Mouse (Mus musculus) hindbrain, embryonic 14.5 days (tissue): ENCODE results near the gene Ccdc69. TPM values are rescaled to one million over a fixed set of nuclear protein-coding genes. Genes with fewer than 3 reads are reported as not detected.

ENCODE experiments used
- ATAC-seq: fragments of 200-750 bp; cut with Nextera tagmentation; 2 replicates; pipeline ENCODE4 v1.8.0; 2017; ENCODE audit warnings: moderate number of reproducible peaks, mild to moderate bottlenecking, moderate TSS enrichment, moderate library complexity; ENCODE audit not compliant: low FRiP score
- DNase-seq: peaks from one replicate; pipeline ENCODE4 v3.0.0-alpha.2; 2015; ENCODE audit warnings: low spot score
- H3K27ac ChIP-seq: fragments of 300-500 bp; sonication (generic); 2 replicates; pipeline ENCODE4 v1.5.1; 2014; ENCODE audit warnings: mild to moderate bottlenecking, moderate library complexity
- H3K27me3 ChIP-seq: fragments of 300-500 bp; sonication (generic); 2 replicates; pipeline ENCODE4 v1.6.1; 2014; ENCODE audit warnings: mild to moderate bottlenecking, low read length, mixed read lengths; ENCODE audit not compliant: control insufficient read depth, insufficient read depth
- H3K36me3 ChIP-seq: fragments of 300-500 bp; sonication (generic); replicated peaks from 2 replicates; pipeline ENCODE4 v1.6.1; 2014; ENCODE audit not compliant: control insufficient read depth, insufficient read depth
- H3K4me1 ChIP-seq: fragments of 300-500 bp; sonication (generic); replicated peaks from 2 replicates; pipeline ENCODE4 v1.6.1; 2014; ENCODE audit warnings: antibody characterized with exemption, low read length, mixed read lengths; ENCODE audit not compliant: control insufficient read depth, insufficient read depth
- H3K4me2 ChIP-seq: fragments of 300-500 bp; sonication (generic); replicated peaks from 2 replicates; pipeline ENCODE4 v1.6.1; 2014; ENCODE audit warnings: mild to moderate bottlenecking, moderate library complexity
- H3K4me3 ChIP-seq: fragments of 300-500 bp; sonication (generic); replicated peaks from 2 replicates; pipeline ENCODE4 v1.5.1; 2014; ENCODE audit warnings: mild to moderate bottlenecking, low read length
- H3K9ac ChIP-seq: fragments of 300-500 bp; sonication (generic); 2 replicates; pipeline ENCODE4 v1.6.1; 2014
- H3K9me3 ChIP-seq: fragments of 300-500 bp; sonication (generic); 2 replicates; pipeline ENCODE4 v1.6.1; 2016; ENCODE audit warnings: low read length; ENCODE audit not compliant: control insufficient read depth
- WGBS: fragments of 180-500 bp; shearing (Covaris S2); extraction: QIAGEN DNeasy Blood & Tissue Kit; methylation state at CpG from one replicate; pipeline ENCODE4 v1.1.7; 2014; 5-methylcytosine and 5-hydroxymethylcytosine counted together
- polyA plus RNA-seq: library from polyadenylated mRNA; unstranded; fragments of >200 nt; fragmentation: Nextera tagmentation; extraction: Ambion mirVana; gene quantifications from 2 replicates; pipeline ENCODE4 v1.2.1, GENCODE M21; 2014

Gene Ccdc69
- polyA plus RNA-seq, 1 experiment from 2014 or later: 0.36 TPM

- H3K27me3 ChIP-seq: no peaks in the 10 kb centered on the region
- DNase-seq: no peak
- H3K9ac ChIP-seq: no peak overlapping the region
- no peak overlapping the region for H3K27ac ChIP-seq
- no peaks in the 10 kb centered on the region for H3K36me3 ChIP-seq
- WGBS: 60% methylated on average over 5 of the region's 5 CpGs
- H3K9me3 ChIP-seq: no peaks in the 10 kb centered on the region
- H3K4me3 ChIP-seq: no peak overlapping the region
- no peaks in the 10 kb centered on the region for H3K4me1 ChIP-seq
- ATAC-seq: no peak
- no peak overlapping the region for H3K4me2 ChIP-seq
Measured at GRCm38 (mm10) chr11:55062856-55063255, 15.1 kb downstream of the Ccdc69 start.

GRCm38 (mm10) chr11:55060802-55061201 is 17.1 kb downstream of the Ccdc69 start:
- Histone ChIP-seq H3K9me3 (no peaks in the 10 kb centered on the region), H3K4me2 (no peak overlapping the region), H3K27ac (no peak overlapping the region), H3K27me3 (no peaks in the 10 kb centered on the region), H3K4me3 (no peak overlapping the region), H3K36me3 (no peaks in the 10 kb centered on the region), H3K9ac (no peak overlapping the region), H3K4me1 (no peaks in the 10 kb centered on the region)
- ATAC-seq (no peak), DNase-seq (no peak)
- WGBS: 95% methylated on average over 5 of the region's 5 CpGs

- H3K36me3 ChIP-seq: no peaks in the 10 kb centered on the region
- H3K27me3 ChIP-seq: no peaks in the 10 kb centered on the region
- ATAC-seq (no peak), DNase-seq (no peak)
- no peak overlapping the region for H3K4me3 ChIP-seq
- H3K4me1 ChIP-seq: no peaks in the 10 kb centered on the region
- H3K27ac ChIP-seq: no peak overlapping the region
- no peaks in the 10 kb centered on the region for H3K9me3 ChIP-seq
- H3K9ac ChIP-seq: no peak overlapping the region
- no peak overlapping the region for H3K4me2 ChIP-seq
- WGBS: 82% methylated on average over 3 of the region's 3 CpGs
Measured at GRCm38 (mm10) chr11:55057511-55057910, 20.4 kb downstream of the Ccdc69 start.

- no peaks in the 10 kb centered on the region for H3K36me3 ChIP-seq
Measured at GRCm38 (mm10) chr11:55050837-55051510, 27.0 kb downstream of the Ccdc69 start.

GRCm38 (mm10) chr11:55046600-55046999 is 31.3 kb downstream of the Ccdc69 start:
- Histone ChIP-seq H3K36me3 (no peaks in the 10 kb centered on the region), H3K9ac (no peak overlapping the region), H3K27me3 (no peaks in the 10 kb centered on the region), H3K27ac (no peak overlapping the region), H3K9me3 (no peaks in the 10 kb centered on the region), H3K4me3 (no peak overlapping the region), H3K4me1 (no peaks in the 10 kb centered on the region), H3K4me2 (no peak overlapping the region)
- ATAC-seq: no peak
- DNase-seq: no peak
- 60% methylated on average over 5 of the region's 5 CpGs for WGBS

More at GRCm38 (mm10) chr11:55050837-55051510, 27.0 kb downstream of the Ccdc69 start:
- Histone ChIP-seq H3K4me2 (no peak overlapping the region), H3K27me3 (no peaks in the 10 kb centered on the region), H3K9ac (no peak overlapping the region), H3K4me1 (no peaks in the 10 kb centered on the region), H3K4me3 (no peak overlapping the region), H3K9me3 (no peaks in the 10 kb centered on the region), H3K27ac (no peak overlapping the region)
- ATAC-seq: no peak
- no peak for DNase-seq
- WGBS: 83% methylated on average over 7 of the region's 7 CpGs

GRCm38 (mm10) chr11:55041348-55041747 is 36.6 kb downstream of the Ccdc69 start:
- no peak for DNase-seq
- no peak overlapping the region for H3K4me2 ChIP-seq
- ATAC-seq: no peak
- WGBS: 82% methylated on average over 4 of the region's 4 CpGs
- no peaks in the 10 kb centered on the region for H3K36me3 ChIP-seq
- H3K9ac ChIP-seq: no peak overlapping the region
- H3K4me3 ChIP-seq: no peak overlapping the region
- no peaks in the 10 kb centered on the region for H3K27me3 ChIP-seq
- H3K9me3 ChIP-seq: no peaks in the 10 kb centered on the region
- no peak overlapping the region for H3K27ac ChIP-seq
- H3K4me1 ChIP-seq: no peaks in the 10 kb centered on the region

- H3K9me3 ChIP-seq: no peaks in the 10 kb centered on the region
- no peak overlapping the region for H3K9ac ChIP-seq
- H3K27me3 ChIP-seq: peaks cover 2% of the 10 kb centered on the region
- no peaks in the 10 kb centered on the region for H3K36me3 ChIP-seq
- no peak overlapping the region for H3K4me3 ChIP-seq
- peak; percentile 83 for DNase-seq
- H3K27ac ChIP-seq: no peak overlapping the region
- 0 out of 2 replicates have a peak, but pooled peaks have one; percentile 59 for ATAC-seq
- H3K4me2 ChIP-seq: no peak overlapping the region
- WGBS: 11% methylated on average over 9 of the region's 9 CpGs
- H3K4me1 ChIP-seq: no peaks in the 10 kb centered on the region
Measured at GRCm38 (mm10) chr11:55039591-55039990, 38.3 kb downstream of the Ccdc69 start.

- no peak for ATAC-seq
- Histone ChIP-seq H3K4me1 (peaks cover 10% of the 10 kb centered on the region), H3K4me2 (no peak overlapping the region), H3K4me3 (no peak overlapping the region), H3K27ac (no peak overlapping the region), H3K27me3 (peaks cover 15% of the 10 kb centered on the region), H3K9me3 (no peaks in the 10 kb centered on the region), H3K36me3 (no peaks in the 10 kb centered on the region), H3K9ac (no peak overlapping the region)
- 33% methylated on average over 3 of the region's 3 CpGs for WGBS
- no peak for DNase-seq
Measured at GRCm38 (mm10) chr11:55036601-55037000, 41.3 kb downstream of the Ccdc69 start.

- Histone ChIP-seq H3K36me3 (no peaks in the 10 kb centered on the region), H3K4me2 (peak within 1 kb of the TSS; percentile 95), H3K9me3 (no peaks in the 10 kb centered on the region), H3K9ac (peak within 1 kb of the TSS; percentile 56), H3K4me1 (peaks cover 14% of the 10 kb centered on the region), H3K27me3 (peaks cover 15% of the 10 kb centered on the region), H3K27ac (no peak within 1 kb of the TSS), H3K4me3 (peak within 1 kb of the TSS; percentile 53)
- DNase-seq (peak; percentile 59), ATAC-seq (peak; percentile 93)
- 1% methylated on average over 41 of the region's 41 CpGs for WGBS
Measured at GRCm38 (mm10) chr11:55033040-55033660, 44.8 kb downstream of the Ccdc69 start, which contains the start of gene Anxa6. TSS of gene Anxa6 (minus strand) at chr11:55033445.
